Mouse (Mus musculus): ENCODE results near the gene F11r.

GRCm38 (mm10) chr1:171407263-171407662 lies 30.1 kb upstream of the F11r start:
- TF ChIP-seq CTCF (IDR thresholded peaks at IDR 0.05; ENCODE audit: low read depth) (no peak), EP300 (optimal IDR thresholded peaks at IDR 0.05) (no peak)

All from stomach, postnatal 0 days (tissue).